Mouse (Mus musculus): ENCODE measurements around the gene Cux1. TPM values are rescaled to one million over a fixed set of nuclear protein-coding genes. Genes with fewer than 3 reads are reported as not detected.

The Cux1 gene
- polyA plus RNA-seq, 1 experiment: 54.0 TPM

DNA sequence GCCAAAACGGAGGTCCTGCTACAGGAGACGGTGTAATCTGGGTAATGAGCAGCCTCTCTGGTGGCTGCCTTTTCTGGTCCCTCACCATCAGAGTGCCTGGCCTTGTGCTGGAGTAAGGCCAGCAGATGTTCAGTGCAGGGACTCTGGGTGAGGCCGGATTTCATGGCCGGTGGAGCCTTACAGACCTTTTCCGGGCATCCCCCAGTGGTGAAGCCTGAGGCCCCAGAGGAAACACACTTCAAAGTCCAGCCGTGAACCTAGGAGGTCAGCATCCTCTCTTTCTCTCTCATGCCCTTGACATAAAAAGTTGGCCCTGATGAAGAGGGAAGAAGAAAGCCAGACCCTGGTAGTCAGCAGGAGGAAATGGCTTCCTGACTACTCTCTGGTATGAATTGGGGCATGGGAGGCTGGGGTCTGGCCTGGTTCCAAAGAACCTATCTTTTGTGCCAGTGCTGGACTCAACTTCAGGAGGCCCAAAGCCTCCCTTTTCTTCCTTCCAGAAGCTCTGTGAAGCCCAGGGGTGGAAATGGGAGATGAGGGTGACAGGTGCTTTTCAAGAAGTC, 138.7 kb downstream of the Cux1 start:
- no peak for DNase-seq (ENCODE audit: low read depth)

DNA sequence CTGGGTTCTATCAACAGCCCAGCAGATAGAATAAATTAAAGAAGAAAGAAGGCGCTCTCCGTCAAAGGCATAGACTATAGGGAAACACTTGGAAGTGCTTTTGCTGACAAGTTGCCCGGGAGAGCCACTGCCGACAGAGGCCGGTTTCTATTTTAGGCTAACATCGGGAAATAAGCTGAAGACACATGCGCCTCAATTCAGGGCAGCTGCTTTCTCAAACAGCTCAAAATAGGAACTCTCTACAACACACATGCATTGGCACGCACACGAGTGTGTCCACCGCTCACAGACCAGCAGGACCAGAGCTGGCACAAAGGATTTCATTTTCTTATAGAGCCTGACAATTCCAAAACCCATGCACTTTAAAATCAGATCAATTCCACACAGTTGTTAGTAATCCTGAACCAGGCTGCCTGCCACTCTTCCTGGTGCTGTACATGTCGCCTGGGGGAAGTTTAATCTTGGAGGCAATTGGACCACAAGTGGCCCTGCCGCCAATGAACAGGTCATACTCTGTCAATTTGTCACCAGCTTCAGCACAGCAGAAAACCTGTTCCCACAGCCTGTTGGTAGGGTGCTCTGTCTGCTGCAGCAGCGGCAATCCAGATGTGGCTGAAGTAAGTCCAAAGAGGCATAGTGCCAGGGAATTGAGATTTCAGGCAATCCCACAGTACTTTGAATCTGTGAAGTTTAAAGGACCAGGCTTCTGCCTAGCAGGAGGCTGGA, 139.4 kb downstream of the Cux1 start:
- no peak for DNase-seq (ENCODE audit: low read depth)

DNA sequence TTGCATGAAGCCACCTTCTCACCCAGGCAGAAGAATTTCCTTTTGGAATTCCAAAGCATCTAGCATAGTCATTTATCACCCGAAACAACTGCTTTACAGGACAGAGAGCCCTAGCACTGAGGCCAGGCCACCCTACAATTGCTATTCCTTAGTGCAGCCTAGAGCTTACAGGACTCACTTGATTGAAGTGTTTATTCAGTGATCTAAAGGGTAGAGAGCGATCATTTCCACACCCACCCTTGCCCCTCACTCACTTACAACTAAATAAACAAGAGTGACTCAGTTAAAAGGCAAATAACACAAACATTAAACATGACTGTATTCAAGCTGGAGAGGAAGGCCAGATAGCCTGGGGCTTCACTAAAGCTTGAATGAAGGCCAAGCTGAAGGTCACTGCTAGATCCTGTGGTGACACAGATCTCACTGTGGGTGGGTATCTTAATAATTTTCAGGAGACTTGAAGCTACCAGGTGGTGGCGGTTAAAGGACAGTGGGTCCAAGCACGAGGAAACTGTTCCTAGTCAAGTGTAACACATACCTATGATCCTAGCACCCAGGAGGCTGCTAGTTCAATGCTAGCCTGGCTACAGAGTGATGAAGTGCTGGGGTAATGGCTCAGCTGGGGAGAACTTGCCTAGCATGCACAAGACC, 140.0 kb downstream of the Cux1 start:
- DNase-seq (ENCODE audit: low read depth): no peak

DNA sequence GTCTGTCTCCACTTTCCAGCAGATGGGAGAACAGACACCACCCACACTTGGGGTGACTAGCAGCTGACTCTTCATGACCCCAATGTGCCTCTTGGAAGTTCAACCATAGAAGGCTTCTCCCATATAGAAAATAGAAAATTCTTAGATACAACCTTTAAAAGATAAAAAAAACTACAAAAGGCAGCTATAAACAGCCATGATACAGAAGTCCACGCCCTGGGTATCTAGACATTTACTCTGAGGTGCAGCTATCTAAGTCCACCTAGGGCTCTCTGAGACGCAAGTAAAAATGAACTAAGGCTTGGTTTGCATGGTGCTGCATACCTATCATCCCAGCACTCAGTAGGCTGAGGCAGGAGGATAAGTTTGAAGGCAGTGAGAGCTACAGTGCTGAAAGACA, 144.3 kb downstream of the Cux1 start:
- no peak for DNase-seq (ENCODE audit: low read depth)

DNA sequence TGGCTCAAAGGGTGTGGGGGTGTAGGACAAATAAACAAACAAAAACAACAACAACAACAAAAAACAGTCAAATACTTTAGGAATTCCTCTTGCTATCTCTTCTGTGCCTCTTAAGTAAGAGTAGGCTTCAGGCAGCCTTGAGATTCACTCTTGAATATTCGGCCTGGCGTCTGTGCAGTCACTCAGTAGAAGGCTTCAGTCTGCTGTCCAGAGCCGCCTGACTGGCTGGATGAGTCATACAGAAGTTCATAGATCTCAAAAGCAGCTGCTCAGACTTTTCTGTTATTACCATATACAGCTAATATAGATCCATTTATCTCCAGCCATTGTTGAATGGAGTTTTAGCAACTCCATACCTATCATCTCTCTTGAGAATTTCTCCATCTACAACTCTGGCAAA, 145.4 kb downstream of the Cux1 start:
- no peak for DNase-seq (ENCODE audit: low read depth)

DNA sequence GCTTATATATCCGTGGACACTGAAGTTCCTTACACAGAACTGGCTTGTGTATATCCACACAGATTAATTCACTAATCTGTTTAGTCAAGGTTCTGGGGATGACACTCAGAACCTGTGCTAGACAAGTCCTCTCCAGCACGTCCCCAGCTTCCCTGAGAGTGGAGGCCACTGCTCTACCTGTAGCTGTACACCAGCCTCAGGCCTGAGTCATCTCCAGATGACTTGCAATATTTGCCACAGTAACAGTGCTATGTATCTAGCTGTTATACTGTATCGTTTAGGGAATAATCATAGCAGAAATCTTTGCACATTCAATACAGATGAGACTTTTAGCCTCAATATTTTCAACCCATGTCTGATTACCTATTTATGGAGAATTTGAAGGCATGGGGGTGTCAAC, 146.0 kb downstream of the Cux1 start:
- DNase-seq (ENCODE audit: low read depth): no peak

DNA sequence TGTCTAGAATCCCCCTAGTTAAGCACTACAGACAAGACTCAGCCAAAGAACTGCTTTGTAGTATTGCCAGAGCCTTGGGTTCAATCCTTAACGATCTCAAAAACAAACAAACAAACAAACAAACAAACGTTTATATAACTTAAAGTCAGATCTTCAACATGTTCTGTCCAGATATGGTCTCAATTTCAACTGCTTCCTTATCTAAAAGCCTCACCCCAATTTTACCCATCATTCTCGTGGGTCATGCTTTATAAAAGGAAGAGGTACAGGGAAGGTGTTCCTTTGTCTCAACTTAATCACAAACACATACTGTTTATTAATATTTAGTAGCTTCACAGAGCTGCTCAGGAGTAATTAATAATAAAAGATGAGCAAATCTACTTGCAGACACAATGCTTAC, 146.9 kb downstream of the Cux1 start:
- DNase-seq (ENCODE audit: low read depth): no peak

DNA sequence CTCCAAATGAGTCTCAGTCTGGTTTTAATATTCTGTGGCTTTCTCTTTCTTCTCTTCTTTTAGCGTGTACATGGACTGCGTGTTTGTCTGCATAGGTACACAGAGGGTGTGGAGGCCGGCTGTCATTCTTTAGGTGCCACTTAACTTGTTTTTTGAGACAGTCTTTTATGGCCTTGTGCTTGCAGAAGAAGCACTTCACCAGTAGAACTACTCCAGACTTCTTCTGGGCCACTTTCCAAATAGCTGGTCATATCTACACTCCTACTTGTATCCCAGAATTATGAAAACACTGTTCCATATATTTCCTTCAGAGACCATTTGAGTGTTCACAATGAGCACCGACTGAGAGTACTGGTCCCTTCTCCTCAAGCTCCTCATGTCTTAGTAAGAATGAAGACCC, 149.4 kb downstream of the Cux1 start:
- DNase-seq (ENCODE audit: low read depth): no peak

DNA sequence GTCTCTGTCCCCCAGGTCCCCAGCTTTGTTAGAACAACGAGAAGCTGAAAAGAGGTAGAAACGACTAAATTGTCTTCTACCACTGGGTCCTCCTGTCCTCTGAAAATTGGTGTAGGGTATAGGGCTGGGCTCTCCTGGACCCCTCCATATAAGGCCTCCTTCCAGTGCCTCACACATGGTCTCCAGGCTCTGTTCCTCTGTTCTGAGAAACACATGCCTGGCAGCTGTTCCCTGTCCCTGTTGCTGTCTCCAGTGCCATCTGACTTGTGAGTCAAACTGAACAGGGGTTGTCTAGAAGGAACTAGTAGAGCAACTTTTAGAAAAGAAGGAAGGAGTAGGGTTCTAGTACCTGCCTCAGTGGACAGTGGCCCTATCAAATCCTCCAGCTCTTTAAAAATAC, 152.8 kb downstream of the Cux1 start:
- no peak for DNase-seq (ENCODE audit: low read depth)

DNA sequence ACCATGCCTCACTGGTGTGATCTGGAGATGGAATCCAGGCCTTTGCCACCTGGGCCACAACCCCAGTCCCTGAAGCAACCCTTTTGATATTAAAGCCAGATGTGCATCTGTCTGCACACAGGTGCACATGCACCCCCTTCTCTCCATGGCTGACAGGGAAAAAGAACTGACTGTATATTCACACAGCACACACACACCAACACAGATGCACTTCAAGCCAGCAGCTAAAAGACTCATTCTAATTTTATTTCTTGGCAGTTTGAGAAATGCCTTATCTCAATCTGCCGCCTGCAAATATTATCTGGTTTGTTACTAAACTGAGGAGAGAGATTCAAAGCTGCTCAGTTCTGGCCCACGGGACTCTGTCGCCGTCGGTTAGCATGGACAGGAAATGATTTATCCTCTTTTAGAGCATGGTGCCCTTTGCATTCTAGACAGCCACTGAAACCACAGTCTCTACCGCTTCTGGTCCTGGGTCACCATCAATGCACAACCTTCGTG, 156.6 kb downstream of the Cux1 start:
- DNase-seq (ENCODE audit: low read depth): no peak

DNA sequence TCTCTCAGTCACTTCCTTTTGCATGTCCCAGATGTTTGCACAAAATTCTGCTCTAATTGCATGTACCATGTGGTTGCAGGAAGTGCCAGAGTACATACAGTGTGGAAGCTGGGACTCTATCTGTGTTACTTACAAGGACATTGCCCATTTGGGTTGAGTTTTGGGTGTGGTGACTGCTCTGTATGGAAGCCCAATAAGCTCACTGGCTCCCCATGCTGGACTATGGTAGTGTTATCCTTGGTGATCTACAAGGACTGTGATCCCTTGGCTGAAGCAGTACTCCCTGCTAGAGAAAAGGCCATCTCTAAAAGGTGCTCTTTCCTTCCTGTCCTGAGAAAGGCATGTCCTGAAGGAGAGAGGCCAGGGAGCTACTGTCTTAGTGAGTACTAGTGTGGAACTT, 160.9 kb downstream of the Cux1 start:
- no peak for DNase-seq (ENCODE audit: low read depth)

DNA sequence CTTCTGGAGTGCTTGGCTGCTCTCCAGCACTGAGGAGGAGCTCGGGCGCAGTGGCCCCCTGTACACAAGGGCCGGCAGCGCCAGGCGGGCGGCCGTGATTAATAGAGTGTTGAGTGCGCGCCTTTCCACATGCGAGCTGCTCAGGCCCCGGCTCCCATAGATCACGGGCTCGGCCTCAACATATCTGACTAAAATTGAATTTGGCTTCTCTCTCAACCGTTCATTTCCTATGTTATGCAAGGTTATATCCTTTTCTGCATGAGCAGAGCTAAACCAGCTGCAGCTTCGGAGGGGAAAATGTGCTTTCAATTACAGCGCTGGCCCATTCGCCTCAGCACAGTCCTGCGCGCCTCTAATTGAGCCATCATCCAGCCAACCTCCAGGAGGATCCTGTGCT, 163.7 kb downstream of the Cux1 start:
- DNase-seq (ENCODE audit: low read depth): no peak

DNA sequence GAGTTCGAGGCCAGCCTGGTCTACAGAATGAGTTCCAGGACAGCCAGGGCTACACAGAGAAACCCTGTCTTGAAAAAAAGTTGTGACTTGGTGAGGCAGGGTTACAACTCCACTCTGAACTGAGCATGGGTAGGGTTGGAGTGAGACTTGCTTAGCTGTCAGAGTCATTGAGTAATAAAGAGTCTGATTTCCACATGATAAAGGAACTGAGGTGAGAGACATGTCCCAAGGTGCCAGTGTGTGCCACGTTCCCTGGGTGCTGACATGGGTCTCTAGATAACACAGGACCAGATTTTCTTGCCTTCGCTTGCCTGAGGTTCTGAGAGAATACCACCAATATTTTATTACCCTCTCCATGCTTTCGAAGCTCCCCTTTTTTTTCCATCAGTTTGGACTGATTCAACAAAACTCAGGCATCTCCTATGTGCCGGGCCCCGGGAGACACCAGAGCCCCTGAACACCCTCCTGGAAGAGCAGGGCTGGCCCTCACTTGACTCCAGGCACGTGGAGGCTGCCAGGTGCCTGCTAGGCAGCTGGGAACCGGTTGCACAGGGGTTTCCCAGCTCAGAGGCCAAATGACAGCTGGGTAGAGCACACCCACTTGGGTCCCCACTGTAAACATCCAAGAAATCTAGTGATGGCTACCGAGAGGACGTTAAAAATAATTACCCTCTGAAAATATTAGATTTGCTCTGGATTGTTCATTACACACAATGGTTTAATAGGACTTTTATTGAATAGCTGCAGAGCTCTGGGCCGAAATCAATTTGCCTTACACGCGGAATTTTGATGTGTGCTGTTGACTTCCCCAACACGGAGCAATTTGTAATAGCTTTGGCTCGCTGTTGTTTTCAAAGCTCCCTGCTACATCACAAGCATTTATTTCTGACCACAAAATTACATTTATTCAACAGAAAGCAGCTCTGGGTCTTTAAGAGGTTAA, 164.4 kb downstream of the Cux1 start:
- DNase-seq (ENCODE audit: low read depth): no peak

DNA sequence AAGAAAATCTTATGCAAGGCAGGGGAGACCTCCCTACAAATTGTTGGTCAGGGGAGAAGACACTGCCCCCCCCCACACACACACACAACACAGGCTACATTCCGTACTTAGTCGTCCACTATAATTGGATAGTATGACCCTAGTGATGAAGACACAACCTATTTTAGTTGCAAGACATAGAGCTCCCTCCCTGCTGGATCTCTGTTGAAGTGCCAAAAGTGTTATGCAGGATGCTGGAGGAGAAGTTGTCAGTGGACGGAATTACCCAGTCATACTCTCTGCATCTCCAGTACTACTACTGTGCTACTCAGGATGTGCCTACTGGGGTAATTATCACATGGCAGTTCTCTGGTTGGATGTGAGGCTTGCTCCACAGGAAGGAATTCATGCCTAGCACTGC, 168.6 kb downstream of the Cux1 start:
- DNase-seq (ENCODE audit: low read depth): no peak

DNA sequence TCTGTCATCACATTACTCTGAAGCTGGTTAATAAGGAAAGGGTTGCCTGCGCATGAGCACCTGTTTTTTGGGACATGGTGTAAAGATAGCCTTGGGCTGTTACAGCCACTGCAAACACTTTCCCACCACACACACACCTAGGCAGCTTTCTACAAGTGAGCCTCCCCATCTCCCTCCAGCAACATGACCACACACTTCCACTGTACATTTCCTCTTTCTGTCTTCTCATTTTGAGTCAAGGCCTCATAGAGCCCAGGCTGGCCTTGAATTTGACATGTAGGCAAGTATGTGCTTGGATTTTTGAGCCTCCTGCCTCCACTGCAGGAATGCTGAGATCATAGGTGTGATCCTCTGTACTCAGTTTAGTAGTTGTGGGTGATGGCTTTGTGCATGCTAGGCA, 170.6 kb downstream of the Cux1 start:
- DNase-seq (ENCODE audit: low read depth): no peak

DNA sequence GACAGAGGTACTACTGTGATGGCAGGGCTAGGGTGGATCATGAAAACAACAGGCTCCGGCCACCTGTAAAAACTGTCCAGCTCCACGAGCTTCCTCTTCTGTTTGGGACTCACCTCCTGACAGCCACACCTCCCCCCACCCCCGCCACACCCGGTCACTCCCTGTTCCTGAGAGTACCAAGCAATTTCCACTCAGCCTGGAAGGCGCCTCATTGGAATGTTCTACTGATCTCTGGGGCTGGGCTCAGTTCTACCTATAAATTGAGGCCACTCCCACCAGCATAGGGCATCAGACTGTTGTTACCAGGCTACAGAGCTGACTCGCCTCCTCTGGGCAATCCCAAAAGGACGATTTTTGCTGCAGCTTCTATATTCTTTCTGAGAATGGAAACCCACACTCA, 171.0 kb downstream of the Cux1 start:
- DNase-seq (ENCODE audit: low read depth): no peak

DNA sequence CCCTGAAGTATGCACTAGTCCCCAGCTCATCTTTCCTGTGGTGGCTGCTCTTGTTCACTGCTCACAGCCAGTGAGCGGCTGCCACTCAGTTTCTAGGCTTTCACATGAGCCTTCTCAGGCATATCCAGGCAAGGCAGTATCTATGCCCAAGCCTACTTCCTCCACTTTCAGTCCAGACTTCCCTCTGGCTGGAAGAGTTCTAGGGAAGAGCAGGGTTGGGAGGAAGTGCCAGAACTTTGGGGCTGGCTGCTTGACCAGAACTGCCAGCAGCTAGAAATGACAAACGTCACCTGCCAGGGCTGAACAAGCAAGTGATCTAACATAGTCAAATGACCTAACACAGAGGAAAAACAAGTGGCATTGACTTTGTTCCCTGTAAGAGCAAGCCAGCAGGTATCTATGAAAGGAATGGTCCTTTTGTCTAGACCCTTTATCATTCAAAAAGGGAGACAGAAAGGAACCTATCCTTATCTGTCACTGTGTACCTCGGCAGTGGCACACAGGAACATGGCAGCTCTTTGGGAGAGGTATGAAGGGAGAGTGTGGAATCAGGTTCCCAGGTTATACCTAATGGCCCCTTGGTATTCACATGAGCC, 171.6 kb downstream of the Cux1 start:
- DNase-seq (ENCODE audit: low read depth): no peak

DNA sequence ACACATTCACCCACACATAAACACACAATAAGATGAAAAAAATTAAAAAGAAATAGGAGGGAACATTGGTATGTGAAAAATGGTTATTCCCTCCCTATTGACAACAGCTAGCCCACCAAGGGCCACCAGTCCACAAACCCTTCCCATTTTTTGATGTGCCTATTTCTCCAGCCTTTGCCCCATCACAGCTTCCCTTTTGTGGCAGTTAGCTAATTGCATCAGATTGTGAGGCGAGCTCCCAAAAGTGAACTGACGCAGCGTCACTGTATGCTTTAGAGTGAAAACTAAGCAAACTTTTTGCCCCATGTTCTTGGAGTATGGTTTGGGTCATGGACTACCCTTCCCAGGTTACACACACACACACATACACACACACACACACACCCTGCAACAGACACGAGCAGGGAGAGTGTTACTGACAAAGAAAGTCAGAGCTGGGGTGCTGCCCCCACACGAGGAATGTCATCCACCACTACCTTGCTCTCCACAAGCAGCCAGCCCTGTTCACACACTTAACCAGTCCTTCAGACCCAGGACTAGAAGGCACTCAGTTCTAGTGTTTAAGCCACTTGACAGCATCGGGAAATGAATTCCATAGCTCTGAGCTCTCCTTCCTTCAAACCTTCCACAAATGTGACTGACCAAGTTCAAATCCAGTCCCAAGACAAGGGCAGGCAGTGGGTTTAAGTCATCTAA, 172.6 kb downstream of the Cux1 start:
- DNase-seq (ENCODE audit: low read depth): no peak

DNA sequence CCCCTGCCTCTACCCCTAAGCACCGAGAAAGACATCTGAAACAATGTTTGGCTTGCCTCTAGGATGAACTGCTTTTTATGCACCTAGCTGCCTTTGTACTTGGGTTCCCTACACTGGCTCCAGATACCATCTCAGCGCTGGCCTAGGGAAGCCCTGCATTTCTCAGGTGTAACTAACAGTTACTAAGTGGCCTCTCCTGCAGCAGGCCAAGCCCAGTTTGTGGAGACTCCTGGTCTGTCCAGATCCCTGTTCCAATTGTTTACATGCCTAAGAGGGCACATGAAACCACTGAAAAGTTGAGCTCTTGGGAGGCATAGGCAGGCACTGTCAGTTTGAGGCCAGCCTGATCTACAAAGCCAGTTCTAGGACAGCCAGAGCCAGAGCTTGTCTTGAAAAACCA, 173.7 kb downstream of the Cux1 start:
- DNase-seq (ENCODE audit: low read depth): no peak

DNA sequence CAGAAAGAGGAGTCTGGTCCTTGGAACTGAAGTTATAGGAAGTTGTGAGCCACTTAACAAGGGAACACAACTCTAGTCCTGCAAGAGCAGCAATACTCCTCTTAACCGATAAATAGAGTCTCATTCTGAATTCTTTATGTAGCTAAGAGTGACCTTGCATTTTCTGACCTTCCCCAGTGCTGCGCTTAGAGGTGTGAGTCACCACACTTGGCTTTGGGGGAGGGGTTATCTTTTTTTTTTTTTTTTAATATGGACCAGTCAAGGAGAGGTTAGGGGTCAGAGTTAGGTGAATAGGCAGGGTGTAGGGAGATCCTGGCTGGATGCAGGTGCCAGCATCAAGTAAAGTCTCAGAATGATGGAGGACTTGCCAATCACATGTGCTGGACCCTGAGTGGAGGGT, 180.5 kb downstream of the Cux1 start:
- no peak for DNase-seq (ENCODE audit: low read depth)

DNA sequence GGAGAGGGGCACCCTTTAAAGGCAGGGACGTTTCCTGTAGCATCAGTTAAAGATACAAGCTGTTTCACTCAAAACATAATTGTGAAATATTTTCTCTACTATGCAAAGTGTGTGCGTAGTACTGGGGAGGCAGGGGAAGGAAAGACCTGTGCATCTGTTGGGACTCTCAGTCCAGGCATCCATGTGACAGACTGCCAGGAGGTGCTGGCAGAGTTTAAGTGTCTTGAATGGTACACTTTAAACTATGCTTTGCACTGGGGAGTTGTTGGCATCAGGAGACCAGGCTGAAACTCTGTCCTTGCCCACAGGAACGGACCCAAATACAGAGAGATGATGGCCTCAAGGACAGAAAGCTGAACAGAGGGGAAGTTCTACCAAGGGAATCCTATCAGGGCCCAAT, 182.1 kb downstream of the Cux1 start:
- no peak for DNase-seq (ENCODE audit: low read depth)
